Mouse (Mus musculus): ENCODE measurements around the gene Cyp20a1.

- no peak for TF ChIP-seq CTCF (IDR thresholded peaks at IDR 0.05; ENCODE audit: insufficient read depth, low read length)
- no peak for TF ChIP-seq POLR2A (IDR thresholded peaks at IDR 0.05; ENCODE audit: borderline replicate concordance, extremely low read depth, low read depth, low read length)
Measured at GRCm38 (mm10) chr1:60409928-60410817, 67.0 kb downstream of the Cyp20a1 start.

All from lung, adult 2 months (tissue).